Mouse (Mus musculus) liver, adult 2 months (tissue): ENCODE results near the gene Elp5.

Experiments used
- CTCF ChIP-seq: fragments of 200-500 bp; IDR thresholded peaks from 2 replicates; pipeline ENCODE4 v1.5.1; 2011; ENCODE audit warnings: low read depth, low read length, control low read depth
- POLR2A ChIP-seq: fragments of 200-500 bp; IDR thresholded peaks from 2 replicates; pipeline ENCODE4 v1.6.1; 2011; ENCODE audit warnings: low read length, control low read depth; ENCODE audit not compliant: insufficient read depth; ENCODE audit errors: extremely low read depth

DNA sequence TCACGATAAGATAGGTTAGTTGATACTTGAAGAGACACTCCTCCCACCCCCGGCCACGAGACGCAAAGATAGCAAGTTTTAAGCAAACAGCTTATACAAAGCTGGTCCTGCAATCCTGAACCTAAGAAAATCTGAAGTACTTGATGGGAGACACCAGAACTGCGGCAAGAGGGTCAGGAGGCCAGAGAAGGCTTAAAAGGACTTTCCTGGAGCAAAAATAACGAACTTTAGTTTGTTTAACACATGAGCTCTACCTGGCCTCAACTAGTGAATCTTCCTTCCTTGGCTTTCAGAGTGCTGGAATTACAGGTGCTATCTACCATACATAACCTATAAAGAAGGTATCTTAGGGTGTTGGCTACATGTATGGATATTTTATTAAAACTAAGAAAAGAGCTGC lies 47.6 kb downstream of the Elp5 start:
- TF ChIP-seq CTCF, result no peak
- TF ChIP-seq POLR2A, result no peak
